Mouse (Mus musculus): ENCODE measurements around the gene Thy1. TPM values are rescaled to one million over a fixed set of nuclear protein-coding genes. Genes with fewer than 3 reads are reported as not detected.
A peak's percentile ranks its signal among the peaks of the same experiment; 100 is the strongest.

Gene Thy1
- polyA plus RNA-seq, 1 experiment from 2014 or later: 0.39 TPM

DNA sequence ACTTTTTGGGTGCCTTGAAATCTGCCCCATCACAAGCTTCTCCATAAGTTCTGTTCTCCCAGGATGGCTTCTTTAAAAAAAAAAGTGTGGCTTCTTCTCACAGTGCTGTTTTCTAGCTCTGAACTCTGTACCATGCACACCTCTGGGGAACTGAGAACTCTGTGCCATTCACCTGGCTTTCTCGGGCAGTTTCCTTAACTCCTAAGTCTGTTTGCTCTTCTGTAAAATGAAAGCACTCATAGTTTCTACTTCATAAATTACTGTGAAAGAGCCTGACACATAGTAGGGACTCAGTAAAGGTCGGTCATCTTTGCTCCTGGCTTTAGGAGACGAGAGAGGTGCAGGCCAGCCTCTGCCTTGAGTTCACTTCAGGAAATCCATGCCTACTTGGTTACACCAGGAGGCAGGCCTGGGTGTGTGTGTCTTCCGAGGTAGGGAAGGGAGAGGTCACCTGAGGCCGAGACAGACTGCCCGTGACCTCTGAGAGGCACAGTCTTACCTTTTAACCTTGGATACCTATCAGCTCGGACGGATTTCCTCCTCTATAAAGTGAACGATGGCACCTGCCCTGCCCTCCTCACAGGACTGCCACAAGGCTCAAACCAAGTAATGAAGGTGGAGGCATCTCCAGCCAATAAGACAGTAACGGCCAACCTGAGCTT, 35.1 kb downstream of the Thy1 start:
- ATAC-seq: no peak
- H3K9ac ChIP-seq (replicated peaks): no peak overlapping the region
- H3K4me3 ChIP-seq (ENCODE audit: low read depth, low read length): no peak overlapping the region
- H3K36me3 ChIP-seq (replicated peaks; ENCODE audit: insufficient read depth, low read length): no peaks in the 10 kb centered on the region
- peaks cover under 1% of the 10 kb centered on the region; the same call in 1 of the 2 replicates for H3K27me3 ChIP-seq (ENCODE audit: insufficient read depth, low read length)
- peaks cover 7% of the 10 kb centered on the region for H3K4me1 ChIP-seq (ENCODE audit: insufficient read depth)
- 76% methylated on average over 10 of the region's 10 CpGs for WGBS (ENCODE audit: insufficient replicate concordance)
- no peak for TF ChIP-seq CTCF (IDR thresholded peaks at IDR 0.05; ENCODE audit: low read depth)
- TF ChIP-seq EP300 (IDR thresholded peaks at IDR 0.05; ENCODE audit: low read depth): no peak
- H3K27ac ChIP-seq (ENCODE audit: low read depth): no peak overlapping the region
- no peaks in the 10 kb centered on the region for H3K9me3 ChIP-seq (ENCODE audit: low read length)
- no peak for DNase-seq
- no peak overlapping the region for H3K4me2 ChIP-seq (ENCODE audit: low read depth, low read length)

DNA sequence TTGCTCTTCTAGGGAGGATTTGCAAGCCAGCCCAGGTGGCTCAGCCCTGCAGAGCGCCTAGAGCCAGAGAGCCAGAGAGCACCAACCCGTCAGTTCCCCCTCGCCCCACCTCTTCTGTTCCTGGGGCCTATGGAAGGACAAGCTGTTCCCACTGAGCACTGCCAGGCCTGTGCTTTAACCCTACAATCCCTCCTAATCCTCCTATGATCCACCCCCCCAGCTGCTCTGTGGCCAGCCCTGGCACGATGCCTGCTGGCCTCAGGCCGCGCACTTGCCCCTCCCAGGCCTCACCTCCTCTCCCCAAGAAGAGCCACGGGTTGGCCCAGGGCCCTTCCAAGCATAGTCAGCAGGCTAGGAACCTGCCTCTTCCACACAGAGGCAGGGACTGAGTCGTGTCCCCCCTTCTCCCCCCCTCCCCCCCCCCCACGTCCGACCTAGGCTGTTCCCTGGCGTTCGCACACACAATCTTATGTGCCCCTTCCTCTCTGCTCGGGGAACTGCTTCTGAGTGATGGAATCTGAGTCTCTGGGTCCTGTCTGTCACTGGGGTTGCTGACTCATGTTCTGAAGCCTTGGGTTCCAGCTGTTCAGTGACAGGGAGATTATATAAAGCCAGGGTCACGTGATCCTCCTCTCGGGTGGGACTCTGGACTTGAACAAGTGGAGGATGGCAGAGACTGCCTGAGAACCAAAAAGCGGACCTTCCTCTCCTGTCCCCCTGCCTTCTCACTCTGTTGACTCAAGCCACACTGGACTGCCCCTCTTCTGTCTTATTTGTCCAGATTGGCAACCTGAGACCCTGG, 36.0 kb downstream of the Thy1 start:
- no peak overlapping the region for H3K4me3 ChIP-seq (ENCODE audit: low read depth, low read length)
- peaks cover 6% of the 10 kb centered on the region; the same call in 1 of the 2 replicates for H3K27me3 ChIP-seq (ENCODE audit: insufficient read depth, low read length)
- peak; percentile 46; the same call in 1 of the 2 replicates for TF ChIP-seq EP300 (IDR thresholded peaks at IDR 0.05; ENCODE audit: low read depth)
- no peak for TF ChIP-seq CTCF (IDR thresholded peaks at IDR 0.05; ENCODE audit: low read depth)
- H3K4me1 ChIP-seq (ENCODE audit: insufficient read depth): peaks cover 16% of the 10 kb centered on the region
- ATAC-seq: peak; percentile 81
- H3K9me3 ChIP-seq (ENCODE audit: low read length): no peaks in the 10 kb centered on the region
- no peak overlapping the region for H3K9ac ChIP-seq (replicated peaks)
- no peak overlapping the region for H3K27ac ChIP-seq (ENCODE audit: low read depth)
- no peak overlapping the region for H3K4me2 ChIP-seq (ENCODE audit: low read depth, low read length)
- 33% methylated on average over 15 of the region's 16 CpGs for WGBS (ENCODE audit: insufficient replicate concordance)
- DNase-seq: peak; percentile 64
- no peaks in the 10 kb centered on the region for H3K36me3 ChIP-seq (replicated peaks; ENCODE audit: insufficient read depth, low read length)

DNA sequence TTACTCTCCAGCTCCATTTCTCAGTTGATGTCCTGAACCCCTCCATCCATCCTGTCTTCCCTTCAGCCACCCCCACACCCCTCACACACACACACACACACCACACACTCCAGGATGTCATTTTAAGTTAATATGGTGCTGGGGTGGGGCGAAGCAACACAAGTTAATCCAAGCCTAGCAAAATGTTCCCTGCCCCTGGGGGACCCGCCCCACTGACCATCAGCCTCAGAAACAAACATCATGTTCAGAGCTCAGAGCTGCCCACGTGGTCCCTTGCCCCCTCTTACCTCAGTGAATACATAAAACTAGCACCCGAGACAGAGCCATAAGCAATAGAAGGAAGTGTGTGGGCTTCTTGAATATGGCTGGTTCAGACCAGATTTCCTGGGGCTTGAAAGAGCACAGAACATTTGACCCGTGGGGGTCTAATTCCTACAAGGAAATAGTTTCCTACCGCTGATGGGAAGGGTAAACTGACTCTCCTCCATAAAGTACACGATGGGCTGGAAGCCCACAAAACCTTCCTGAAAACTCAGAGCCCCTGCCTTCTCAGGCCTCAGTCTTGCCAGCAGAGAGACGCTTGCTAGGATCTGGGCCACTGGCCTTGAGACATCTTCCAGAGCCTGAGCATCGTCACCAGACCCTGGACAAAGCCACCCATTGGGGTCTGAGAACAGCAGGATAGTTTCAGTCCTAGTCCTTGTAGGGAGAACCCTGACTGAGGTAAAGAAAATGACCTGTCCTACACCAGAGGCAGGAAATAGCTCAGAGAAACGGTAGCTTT, 37.0 kb downstream of the Thy1 start:
- TF ChIP-seq EP300 (IDR thresholded peaks at IDR 0.05; ENCODE audit: low read depth) (no peak), CTCF (IDR thresholded peaks at IDR 0.05; ENCODE audit: low read depth) (no peak)
- 48% methylated on average over 10 of the region's 10 CpGs for WGBS (ENCODE audit: insufficient replicate concordance)

DNA sequence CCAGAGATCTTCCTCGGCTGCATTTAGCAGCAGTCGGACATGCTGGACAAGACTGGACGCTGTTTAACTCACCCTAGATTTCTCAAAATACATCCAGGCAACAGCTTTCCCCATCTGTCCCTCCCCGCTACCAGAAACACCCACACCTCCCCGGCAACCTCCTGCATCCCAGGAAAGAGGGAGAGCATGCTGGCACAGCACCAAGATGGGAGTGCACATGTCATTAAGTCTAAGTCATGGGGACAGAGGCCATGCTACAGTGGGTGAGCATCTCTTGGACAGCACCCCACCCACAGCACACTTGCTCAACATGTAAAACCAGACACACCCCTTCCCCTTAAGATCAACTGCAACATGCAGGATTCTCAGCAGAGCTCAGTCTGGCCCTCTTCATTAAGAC, 37.8 kb downstream of the Thy1 start:
- no peak overlapping the region for H3K4me3 ChIP-seq (ENCODE audit: low read depth, low read length)

More for the DNA sequence above, 37.0 kb downstream of the Thy1 start:
- no peaks in the 10 kb centered on the region for H3K36me3 ChIP-seq (replicated peaks; ENCODE audit: insufficient read depth, low read length)
- H3K9me3 ChIP-seq (ENCODE audit: low read length): no peaks in the 10 kb centered on the region
- ATAC-seq (no peak), DNase-seq (no peak)
- H3K4me3 ChIP-seq (ENCODE audit: low read depth, low read length): no peak overlapping the region
- peaks cover 8% of the 10 kb centered on the region; the same call in 1 of the 2 replicates for H3K27me3 ChIP-seq (ENCODE audit: insufficient read depth, low read length)
- H3K27ac ChIP-seq (ENCODE audit: low read depth): no peak overlapping the region
- no peak overlapping the region for H3K4me2 ChIP-seq (ENCODE audit: low read depth, low read length)
- H3K9ac ChIP-seq (replicated peaks): no peak overlapping the region
- H3K4me1 ChIP-seq (ENCODE audit: insufficient read depth): peaks cover 26% of the 10 kb centered on the region

DNA sequence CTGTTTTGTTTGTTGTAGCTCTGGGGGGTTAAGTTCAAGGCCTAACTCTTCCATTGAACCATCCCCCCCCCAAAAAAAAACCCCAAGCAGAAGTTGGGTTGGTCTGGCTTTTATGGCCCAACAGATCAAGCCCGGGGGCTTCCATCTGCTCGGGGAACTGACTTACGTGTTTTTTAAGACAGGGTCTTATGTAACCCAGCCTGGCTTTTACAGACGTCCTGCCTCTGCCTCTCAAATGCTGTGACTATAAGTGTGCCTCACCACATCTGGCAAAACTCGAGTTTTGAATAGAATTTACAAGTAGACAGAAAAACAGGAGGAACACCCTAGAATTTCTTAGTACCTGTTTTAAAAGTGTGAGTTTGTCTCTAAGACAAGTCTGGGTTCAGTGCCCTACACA, 38.4 kb downstream of the Thy1 start:
- Histone ChIP-seq H3K4me2 (ENCODE audit: low read depth, low read length) (no peak overlapping the region), H3K9ac (replicated peaks) (no peak overlapping the region), H3K9me3 (ENCODE audit: low read length) (no peaks in the 10 kb centered on the region), H3K4me3 (ENCODE audit: low read depth, low read length) (no peak overlapping the region), H3K27ac (ENCODE audit: low read depth) (no peak overlapping the region), H3K36me3 (replicated peaks; ENCODE audit: insufficient read depth, low read length) (no peaks in the 10 kb centered on the region), H3K27me3 (ENCODE audit: insufficient read depth, low read length) (peaks cover 14% of the 10 kb centered on the region; the same call in 1 of the 2 replicates), H3K4me1 (ENCODE audit: insufficient read depth) (peaks cover 37% of the 10 kb centered on the region)
- no peak for ATAC-seq
- 61% methylated on average over 5 of the region's 5 CpGs for WGBS (ENCODE audit: insufficient replicate concordance)
- DNase-seq: no peak
- no peak for TF ChIP-seq EP300 (IDR thresholded peaks at IDR 0.05; ENCODE audit: low read depth)
- TF ChIP-seq CTCF (IDR thresholded peaks at IDR 0.05; ENCODE audit: low read depth): no peak

More for the DNA sequence above, 37.8 kb downstream of the Thy1 start:
- no peak overlapping the region for H3K9ac ChIP-seq (replicated peaks)
- H3K36me3 ChIP-seq (replicated peaks; ENCODE audit: insufficient read depth, low read length): no peaks in the 10 kb centered on the region
- 79% methylated on average over 5 of the region's 5 CpGs for WGBS (ENCODE audit: insufficient replicate concordance)
- peaks cover 34% of the 10 kb centered on the region for H3K4me1 ChIP-seq (ENCODE audit: insufficient read depth)
- DNase-seq: no peak
- TF ChIP-seq EP300 (IDR thresholded peaks at IDR 0.05; ENCODE audit: low read depth) (no peak), CTCF (IDR thresholded peaks at IDR 0.05; ENCODE audit: low read depth) (no peak)
- no peaks in the 10 kb centered on the region for H3K9me3 ChIP-seq (ENCODE audit: low read length)
- H3K27ac ChIP-seq (ENCODE audit: low read depth): no peak overlapping the region
- peaks cover 13% of the 10 kb centered on the region; the same call in 1 of the 2 replicates for H3K27me3 ChIP-seq (ENCODE audit: insufficient read depth, low read length)
- H3K4me2 ChIP-seq (ENCODE audit: low read depth, low read length): no peak overlapping the region
- ATAC-seq: no peak

DNA sequence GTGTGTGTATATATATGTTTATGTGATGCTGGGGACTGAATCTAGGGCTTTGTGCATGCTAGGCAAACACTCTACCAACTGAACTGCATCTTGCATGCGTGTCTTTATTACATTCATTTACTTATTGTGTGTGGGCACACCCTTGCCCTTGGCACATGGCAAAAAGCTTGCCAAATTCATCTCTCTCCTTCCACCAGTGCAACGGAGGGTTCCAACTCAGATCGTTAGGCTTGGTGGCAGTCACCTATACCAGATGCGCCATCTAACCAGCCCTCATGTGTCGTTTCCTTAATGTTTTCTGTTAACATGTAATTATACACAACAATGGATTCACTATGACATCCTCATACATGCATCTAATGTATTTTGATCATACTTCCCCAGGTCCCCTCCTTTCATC, 39.1 kb downstream of the Thy1 start:
- Histone ChIP-seq H3K4me3 (ENCODE audit: low read depth, low read length) (no peak overlapping the region), H3K36me3 (replicated peaks; ENCODE audit: insufficient read depth, low read length) (no peaks in the 10 kb centered on the region), H3K9ac (replicated peaks) (no peak overlapping the region), H3K27me3 (ENCODE audit: insufficient read depth, low read length) (peaks cover 14% of the 10 kb centered on the region; the same call in 1 of the 2 replicates), H3K27ac (ENCODE audit: low read depth) (no peak overlapping the region), H3K4me1 (ENCODE audit: insufficient read depth) (peaks cover 40% of the 10 kb centered on the region), H3K4me2 (ENCODE audit: low read depth, low read length) (no peak overlapping the region), H3K9me3 (ENCODE audit: low read length) (no peaks in the 10 kb centered on the region)
- 87% methylated on average over 5 of the region's 5 CpGs for WGBS (ENCODE audit: insufficient replicate concordance)
- TF ChIP-seq EP300 (IDR thresholded peaks at IDR 0.05; ENCODE audit: low read depth) (no peak), CTCF (IDR thresholded peaks at IDR 0.05; ENCODE audit: low read depth) (no peak)
- ATAC-seq (no peak), DNase-seq (no peak)
